Mouse (Mus musculus) liver, embryonic 14.5 days (tissue): ENCODE measurements at regions not wholly inside any gene's neighbourhood (a gene's known extent, or its start where the extent isn't known, plus 50 kb on each side); places are given as distances from the start of the nearest gene placed in this dataset.

Experiments
- ATAC-seq: fragments of 200-750 bp; cut with Nextera tagmentation; 2 replicates; pipeline ENCODE4 v1.8.0; 2017; ENCODE audit warnings: moderate number of reproducible peaks, mild to moderate bottlenecking, moderate library complexity; ENCODE audit not compliant: insufficient read depth
- DNase-seq, 3 experiments: peaks; one replicate each; pipeline ENCODE4 v3.0.0-alpha.2; 2012 to 2013; ENCODE audit warnings: low read depth in 3 of 3, low spot score in 3 of 3
- H3K27ac ChIP-seq: fragments of 300-500 bp; sonication (generic); 2 replicates; pipeline ENCODE4 v1.5.1; 2014; ENCODE audit warnings: moderate library complexity, mild to moderate bottlenecking, control low read depth, inconsistent platforms
- H3K27me3 ChIP-seq: fragments of 300-500 bp; sonication (generic); 2 replicates; pipeline ENCODE4 v1.6.1; 2014; ENCODE audit warnings: mild to moderate bottlenecking, low read length, moderate library complexity; ENCODE audit not compliant: control insufficient read depth, insufficient read depth
- H3K36me3 ChIP-seq: fragments of 300-500 bp; sonication (generic); replicated peaks from 2 replicates; pipeline ENCODE4 v1.6.1; 2014; ENCODE audit warnings: low read depth; ENCODE audit not compliant: control insufficient read depth, insufficient read depth
- H3K4me1 ChIP-seq, 2 experiments: fragments of 200-500 bp in 1 of 2; fragments of 300-500 bp in 1 of 2; sonication (generic) in 1 of 2; replicated peaks; 2 replicates each; pipeline ENCODE4 v1.6.1; 2012 to 2014; ENCODE audit warnings: antibody characterized with exemption in 1 of 2, inconsistent platforms in 1 of 2, low read length in 1 of 2; ENCODE audit not compliant: control insufficient read depth in 2 of 2, insufficient read depth in 2 of 2
- H3K4me2 ChIP-seq: fragments of 300-500 bp; sonication (generic); 2 replicates; pipeline ENCODE4 v1.6.1; 2014; ENCODE audit warnings: low read depth, mild to moderate bottlenecking, control low read depth, moderate library complexity
- H3K4me3 ChIP-seq, 2 experiments: fragments of 200-500 bp in 1 of 2; fragments of 300-500 bp in 1 of 2; sonication (generic) in 1 of 2; 2 replicates each; pipeline ENCODE4 v1.5.1; 2012 to 2014; ENCODE audit warnings: low read depth in 2 of 2, low read length in 2 of 2, mild to moderate bottlenecking in 2 of 2, control low read depth in 1 of 2, inconsistent platforms in 1 of 2, moderate library complexity in 1 of 2; ENCODE audit not compliant: insufficient read depth in 1 of 2
- H3K9ac ChIP-seq: fragments of 300-500 bp; sonication (generic); replicated peaks from 2 replicates; pipeline ENCODE4 v1.6.1; 2014; ENCODE audit warnings: mild to moderate bottlenecking, control low read depth, moderate library complexity
- H3K9me3 ChIP-seq: fragments of 300-500 bp; sonication (generic); 2 replicates; pipeline ENCODE4 v1.6.1; 2016; ENCODE audit warnings: low read length, mixed read lengths; ENCODE audit not compliant: control insufficient read depth
- CTCF ChIP-seq: IDR thresholded peaks from 2 replicates; pipeline ENCODE4 v1.5.1; 2016; ENCODE audit warnings: antibody characterized with exemption, low read depth, control low read depth
- EP300 ChIP-seq: IDR thresholded peaks from 2 replicates; pipeline ENCODE4 v1.6.1; 2016; ENCODE audit warnings: antibody characterized with exemption, low read depth
- WGBS: fragments of 180-500 bp; shearing (Covaris S2); extraction: QIAGEN DNeasy Blood & Tissue Kit; methylation state at CpG from one replicate; pipeline ENCODE4 v1.1.7; 2014; ENCODE audit not compliant: insufficient replicate concordance; 5-methylcytosine and 5-hydroxymethylcytosine counted together

- no peaks in the 10 kb centered on the region for H3K36me3 ChIP-seq
- H3K4me2 ChIP-seq: no peak overlapping the region
- no peak overlapping the region for H3K9ac ChIP-seq
- no peaks in the 10 kb centered on the region for H3K27me3 ChIP-seq
- no peak overlapping the region for H3K4me3 ChIP-seq
- DNase-seq: no peak
- no peak for ATAC-seq
- H3K27ac ChIP-seq: no peak overlapping the region
- 54% methylated on average over 4 of the region's 4 CpGs for WGBS
- TF ChIP-seq CTCF (no peak), EP300 (no peak)
- H3K4me1 ChIP-seq: no peaks in the 10 kb centered on the region
- H3K9me3 ChIP-seq: no peaks in the 10 kb centered on the region
These were observed 55.8 kb upstream of the Slc34a2 start for GRCm38 (mm10) chr5:52982056-52982455.

- WGBS: 57% methylated on average over 4 of the region's 4 CpGs
- Histone ChIP-seq H3K4me1 (no peaks in the 10 kb centered on the region), H3K27me3 (no peaks in the 10 kb centered on the region), H3K9me3 (no peaks in the 10 kb centered on the region), H3K9ac (no peak overlapping the region), H3K36me3 (no peaks in the 10 kb centered on the region), H3K4me2 (no peak overlapping the region), H3K4me3 (no peak overlapping the region), H3K27ac (no peak overlapping the region)
- TF ChIP-seq CTCF (no peak), EP300 (no peak)
- ATAC-seq (no peak), DNase-seq (no peak)
These were observed 55.1 kb upstream of the Slc34a2 start for GRCm38 (mm10) chr5:52982741-52983140.
